Comparison of ENCODE assay signal across 8 mouse cellular contexts in the genomic region with DNA sequence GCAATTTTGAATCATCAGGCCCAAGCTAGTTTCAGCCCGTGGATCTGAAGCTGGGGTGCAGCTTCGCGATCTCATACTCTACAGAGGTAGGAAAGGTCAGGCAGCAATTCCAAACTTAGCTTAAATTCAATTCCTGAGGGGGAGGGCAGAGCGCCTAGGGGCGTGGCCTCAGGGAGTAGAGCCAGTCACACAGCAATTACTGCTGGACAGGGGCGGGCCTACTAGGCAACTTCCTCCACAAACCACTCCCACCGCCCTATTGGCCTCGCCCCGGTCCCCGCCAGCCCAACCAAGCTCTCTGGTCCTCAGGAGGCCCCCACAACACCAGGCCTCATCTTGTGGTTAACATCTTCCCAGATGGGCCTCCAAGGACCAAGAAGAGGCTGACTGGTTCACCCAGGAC. TPM values are rescaled to one million over a fixed set of nuclear protein-coding genes. Genes with fewer than 3 reads are reported as not detected.
DNase-seq lines count a peak whose midpoint lies in the region; ATAC-seq lines count a peak whose summit lies in the region.

No protein-coding gene starts in this region.

- peaks cover 66% of the 10 kb centered on the region for H3K4me1 ChIP-seq in embryonic facial prominence, embryonic 10.5 days
- H3K4me1 ChIP-seq in liver, embryonic 12.5 days = peaks cover 82% of the 10 kb centered on the region

- H3K27ac ChIP-seq in embryonic facial prominence, embryonic 10.5 days (replicated peaks) = peak overlapping the region; percentile 82
- H3K27ac ChIP-seq in liver, embryonic 12.5 days = peak overlapping the region; percentile 99

- DNase-seq in ovary, postnatal 36 days (ENCODE audit: low spot score) = peak; percentile 54
- DNase-seq in ovary, adult 18-20 months (ENCODE audit: low spot score) = no peak
- DNase-seq in embryonic facial prominence, embryonic 10.5 days (ENCODE audit: low spot score) = peak; percentile 66
- peak; percentile 39 for DNase-seq in heart, postnatal 25 days (ENCODE audit: low spot score)
- DNase-seq in cerebellum, postnatal 36 days = no peak
- DNase-seq in layer of hippocampus, adult 9-11 months = no peak

- peak overlapping the region; percentile 47 for H3K4me3 ChIP-seq in embryonic facial prominence, embryonic 10.5 days
- peak overlapping the region; percentile 91 for H3K4me3 ChIP-seq in liver, embryonic 12.5 days

- peak; percentile 76 for ATAC-seq in liver, embryonic 12.5 days
- ATAC-seq in neutrophil, adult 5-6 weeks (ENCODE audit: extremely low read depth, insufficient number of reproducible peaks, low FRiP score, poor library complexity, severe bottlenecking) = peak; percentile 67; the same call in 1 of the 2 replicates

- peak overlapping the region; percentile 96 for H3K9ac ChIP-seq in liver, embryonic 12.5 days

- H3K36me3 ChIP-seq in embryonic facial prominence, embryonic 10.5 days (replicated peaks) = peaks cover 20% of the 10 kb centered on the region
- peaks cover 46% of the 10 kb centered on the region for H3K36me3 ChIP-seq in liver, embryonic 12.5 days

- intact Hi-C loops in heart, postnatal 25 days (cut with DNase I) = no loop called here

- no peaks in the 10 kb centered on the region for H3K27me3 ChIP-seq in embryonic facial prominence, embryonic 10.5 days (replicated peaks; ENCODE audit: low read depth, poor library complexity, severe bottlenecking)
- H3K27me3 ChIP-seq in liver, embryonic 12.5 days (replicated peaks) = no peaks in the 10 kb centered on the region

- 34% methylated on average over 10 of the region's 10 CpGs for WGBS in embryonic facial prominence, embryonic 10.5 days
- 5% methylated on average over 10 of the region's 10 CpGs for WGBS in liver, embryonic 12.5 days (ENCODE audit: insufficient replicate concordance)

- H3K4me2 ChIP-seq in liver, embryonic 12.5 days = peak overlapping the region; percentile 100

- no peaks in the 10 kb centered on the region for H3K9me3 ChIP-seq in embryonic facial prominence, embryonic 10.5 days
- no peaks in the 10 kb centered on the region for H3K9me3 ChIP-seq in liver, embryonic 12.5 days (replicated peaks)

RNA-seq across cellular contexts. Expression of a gene that starts 7.5 kb away (rescaled TPM):
- polyA plus RNA-seq in embryonic facial prominence, embryonic 10.5 days (2016; fragmentation: Nextera tagmentation; extraction: Ambion mirVana) = 8.5 TPM in 2 replicates
- 1 to 10 TPM; 3.0 to 4.5 TPM for total RNA-seq in heart, postnatal 25 days (2021)
- polyA plus RNA-seq in liver, embryonic 12.5 days (2016; fragmentation: Nextera tagmentation; extraction: Ambion mirVana) = 24.0 and 24.7 TPM in 2 replicates
- 6.5 and 8.0 TPM in 2 replicates for total RNA-seq in neutrophil, adult 5-6 weeks (2017)

RNA-seq across cellular contexts. Expression of a gene that starts 8.3 kb away (rescaled TPM):
- polyA plus RNA-seq in embryonic facial prominence, embryonic 10.5 days (2016; fragmentation: Nextera tagmentation; extraction: Ambion mirVana) = 34.7 and 35.0 TPM in 2 replicates
- total RNA-seq in heart, postnatal 25 days (2021) = 10 to 100 TPM; 11.1 to 12.2 TPM
- 23.2 and 23.9 TPM in 2 replicates for polyA plus RNA-seq in liver, embryonic 12.5 days (2016; fragmentation: Nextera tagmentation; extraction: Ambion mirVana)
- 29.3 and 35.4 TPM in 2 replicates for total RNA-seq in neutrophil, adult 5-6 weeks (2017)

RNA-seq across cellular contexts. Expression of a gene that starts 20.5 kb away (rescaled TPM):
- polyA plus RNA-seq in embryonic facial prominence, embryonic 10.5 days (2016; fragmentation: Nextera tagmentation; extraction: Ambion mirVana) = 79.8 and 84.9 TPM in 2 replicates
- 10 to 100 TPM; 50.1 to 51.1 TPM for total RNA-seq in heart, postnatal 25 days (2021)
- 86.4 and 88.9 TPM in 2 replicates for polyA plus RNA-seq in liver, embryonic 12.5 days (2016; fragmentation: Nextera tagmentation; extraction: Ambion mirVana)
- 26.4 and 33.0 TPM in 2 replicates for total RNA-seq in neutrophil, adult 5-6 weeks (2017)

RNA-seq across cellular contexts. Expression of a gene that starts 30.7 kb away (rescaled TPM):
- 0.51 and 0.75 TPM in 2 replicates for polyA plus RNA-seq in embryonic facial prominence, embryonic 10.5 days (2016; fragmentation: Nextera tagmentation; extraction: Ambion mirVana)
- total RNA-seq in heart, postnatal 25 days (2021) = not detected
- 0.02 and 0.08 TPM in 2 replicates for polyA plus RNA-seq in liver, embryonic 12.5 days (2016; fragmentation: Nextera tagmentation; extraction: Ambion mirVana)
- 0.12 and 0.23 TPM in 2 replicates for total RNA-seq in neutrophil, adult 5-6 weeks (2017)

RNA-seq across cellular contexts. Expression of a gene that starts 33.0 kb away (rescaled TPM):
- 84.8 and 88.2 TPM in 2 replicates for polyA plus RNA-seq in embryonic facial prominence, embryonic 10.5 days (2016; fragmentation: Nextera tagmentation; extraction: Ambion mirVana)
- 10 to 100 TPM; 21.0 to 21.7 TPM for total RNA-seq in heart, postnatal 25 days (2021)
- polyA plus RNA-seq in liver, embryonic 12.5 days (2016; fragmentation: Nextera tagmentation; extraction: Ambion mirVana) = 63.3 and 65.2 TPM in 2 replicates
- 11.2 and 13.3 TPM in 2 replicates for total RNA-seq in neutrophil, adult 5-6 weeks (2017)

Comparison
In these comparisons a context has a peak if more than half of its experiments do, and no peak if none do; other contexts are left out.
1. DNase-seq: peak in ovary, postnatal 36 days (single experiment), embryonic facial prominence, embryonic 10.5 days (single experiment) and heart, postnatal 25 days (single experiment); none in ovary, adult 18-20 months (single experiment), cerebellum, postnatal 36 days (0 of 2) and layer of hippocampus, adult 9-11 months (single experiment).